Mouse (Mus musculus): ENCODE data around the gene Ttll11. TPM values are rescaled to one million over a fixed set of nuclear protein-coding genes. Genes with fewer than 3 reads are reported as not detected.

Gene Ttll11
- total RNA-seq, 1 experiment: 0.31 TPM

- no peaks in the 10 kb centered on the region; a peak in 1 of 4 replicates for H3K4me1 ChIP-seq (ENCODE audit: control insufficient read depth in 2 of 2, insufficient read depth in 2 of 2, low read length in 2 of 2, poor library complexity in 1 of 2)
- no peak overlapping the region for H3K27ac ChIP-seq (ENCODE audit: insufficient read depth, low read depth, low read length, poor library complexity, severe bottlenecking)
- in situ Hi-C loops (cut with MboI; ENCODE audit: low sequenced_read_pairs in 2 of 2, unreplicated experiment in 2 of 2): no loop called here
- H3K36me3 ChIP-seq (ENCODE audit: control insufficient read depth, insufficient read depth, low read length, poor library complexity, severe bottlenecking): no peaks in the 10 kb centered on the region
- no peaks in the 10 kb centered on the region for H3K9me3 ChIP-seq (ENCODE audit: control insufficient read depth, insufficient read depth, low read depth, low read length)
- H3K4me3 ChIP-seq (ENCODE audit: insufficient read depth in 1 of 2, low read depth in 1 of 2, low read length in 2 of 2, poor library complexity in 1 of 2, severe bottlenecking in 1 of 2): no peak overlapping the region
- no peak overlapping the region for H3K9ac ChIP-seq (ENCODE audit: insufficient read depth, low read depth, low read length, poor library complexity, severe bottlenecking)
- DNase-seq (ENCODE audit: low read depth, low spot score): no peak
- TF ChIP-seq ZNF384 (IDR thresholded peaks at IDR 0.05; ENCODE audit: low read depth, low read length) (no peak), CHD2 (IDR thresholded peaks at IDR 0.05; ENCODE audit: low read depth, low read length) (no peak), MAFK (IDR thresholded peaks at IDR 0.05; ENCODE audit: insufficient read depth, low read depth, low read length) (no peak), HCFC1 (IDR thresholded peaks at IDR 0.05; ENCODE audit: borderline replicate concordance, insufficient read depth, low read length) (no peak), ZC3H11A (IDR thresholded peaks at IDR 0.05; ENCODE audit: borderline replicate concordance, low read depth, low read length) (no peak)
These were observed 118.5 kb downstream of the Ttll11 start for GRCm38 (mm10) chr2:35861185-35861584.

- H3K4me3 ChIP-seq (ENCODE audit: insufficient read depth in 1 of 2, low read depth in 1 of 2, low read length in 2 of 2, poor library complexity in 1 of 2, severe bottlenecking in 1 of 2): no peak overlapping the region
- TF ChIP-seq ZNF384 (IDR thresholded peaks at IDR 0.05; ENCODE audit: low read depth, low read length) (no peak), MAFK (IDR thresholded peaks at IDR 0.05; ENCODE audit: insufficient read depth, low read depth, low read length) (no peak), HCFC1 (IDR thresholded peaks at IDR 0.05; ENCODE audit: borderline replicate concordance, insufficient read depth, low read length) (no peak), ZC3H11A (IDR thresholded peaks at IDR 0.05; ENCODE audit: borderline replicate concordance, low read depth, low read length) (no peak), CHD2 (IDR thresholded peaks at IDR 0.05; ENCODE audit: low read depth, low read length) (no peak)
- H3K9me3 ChIP-seq (ENCODE audit: control insufficient read depth, insufficient read depth, low read depth, low read length): no peaks in the 10 kb centered on the region
- H3K36me3 ChIP-seq (ENCODE audit: control insufficient read depth, insufficient read depth, low read length, poor library complexity, severe bottlenecking): no peaks in the 10 kb centered on the region
- in situ Hi-C loops (cut with MboI; ENCODE audit: low sequenced_read_pairs in 2 of 2, unreplicated experiment in 2 of 2): no loop called here
- H3K4me1 ChIP-seq (ENCODE audit: control insufficient read depth in 2 of 2, insufficient read depth in 2 of 2, low read length in 2 of 2, poor library complexity in 1 of 2): no peaks in the 10 kb centered on the region; a peak in 1 of 4 replicates
- no peak overlapping the region for H3K9ac ChIP-seq (ENCODE audit: insufficient read depth, low read depth, low read length, poor library complexity, severe bottlenecking)
- no peak overlapping the region for H3K27ac ChIP-seq (ENCODE audit: insufficient read depth, low read depth, low read length, poor library complexity, severe bottlenecking)
- no peak for DNase-seq (ENCODE audit: low read depth, low spot score)
These were observed 119.3 kb downstream of the Ttll11 start for GRCm38 (mm10) chr2:35860394-35860744.

GRCm38 (mm10) chr2:35859708-35860393 is 119.9 kb downstream of the Ttll11 start:
- no peak overlapping the region for H3K4me3 ChIP-seq (ENCODE audit: insufficient read depth in 1 of 2, low read depth in 1 of 2, low read length in 2 of 2, poor library complexity in 1 of 2, severe bottlenecking in 1 of 2)
- TF ChIP-seq ZC3H11A (IDR thresholded peaks at IDR 0.05; ENCODE audit: borderline replicate concordance, low read depth, low read length): no peak
- TF ChIP-seq HCFC1 (IDR thresholded peaks at IDR 0.05; ENCODE audit: borderline replicate concordance, insufficient read depth, low read length): no peak
- no peak for TF ChIP-seq CHD2 (IDR thresholded peaks at IDR 0.05; ENCODE audit: low read depth, low read length)
- no peak for TF ChIP-seq MAFK (IDR thresholded peaks at IDR 0.05; ENCODE audit: insufficient read depth, low read depth, low read length)
- no peak for TF ChIP-seq ZNF384 (IDR thresholded peaks at IDR 0.05; ENCODE audit: low read depth, low read length)
- no peaks in the 10 kb centered on the region; a peak in 1 of 4 replicates for H3K4me1 ChIP-seq (ENCODE audit: control insufficient read depth in 2 of 2, insufficient read depth in 2 of 2, low read length in 2 of 2, poor library complexity in 1 of 2)
- no peak overlapping the region for H3K9ac ChIP-seq (ENCODE audit: insufficient read depth, low read depth, low read length, poor library complexity, severe bottlenecking)
- in situ Hi-C loops (cut with MboI; ENCODE audit: low sequenced_read_pairs in 2 of 2, unreplicated experiment in 2 of 2): no loop called here
- H3K36me3 ChIP-seq (ENCODE audit: control insufficient read depth, insufficient read depth, low read length, poor library complexity, severe bottlenecking): no peaks in the 10 kb centered on the region
- H3K9me3 ChIP-seq (ENCODE audit: control insufficient read depth, insufficient read depth, low read depth, low read length): no peaks in the 10 kb centered on the region
- H3K27ac ChIP-seq (ENCODE audit: insufficient read depth, low read depth, low read length, poor library complexity, severe bottlenecking): no peak overlapping the region
- no peak for DNase-seq (ENCODE audit: low read depth, low spot score)

- Histone ChIP-seq H3K9ac (ENCODE audit: insufficient read depth, low read depth, low read length, poor library complexity, severe bottlenecking) (no peak overlapping the region), H3K4me1 (ENCODE audit: control insufficient read depth in 2 of 2, insufficient read depth in 2 of 2, low read length in 2 of 2, poor library complexity in 1 of 2) (no peaks in the 10 kb centered on the region), H3K9me3 (ENCODE audit: control insufficient read depth, insufficient read depth, low read depth, low read length) (no peaks in the 10 kb centered on the region), H3K36me3 (ENCODE audit: control insufficient read depth, insufficient read depth, low read length, poor library complexity, severe bottlenecking) (no peaks in the 10 kb centered on the region), H3K4me3 (ENCODE audit: insufficient read depth in 1 of 2, low read depth in 1 of 2, low read length in 2 of 2, poor library complexity in 1 of 2, severe bottlenecking in 1 of 2) (no peak overlapping the region), H3K27ac (ENCODE audit: insufficient read depth, low read depth, low read length, poor library complexity, severe bottlenecking) (no peak overlapping the region)
- no peak for DNase-seq (ENCODE audit: low read depth, low spot score)
- in situ Hi-C loops (cut with MboI; ENCODE audit: low sequenced_read_pairs in 2 of 2, unreplicated experiment in 2 of 2): no loop called here
- no peak for TF ChIP-seq CHD2 (IDR thresholded peaks at IDR 0.05; ENCODE audit: low read depth, low read length)
- no peak for TF ChIP-seq ZC3H11A (IDR thresholded peaks at IDR 0.05; ENCODE audit: borderline replicate concordance, low read depth, low read length)
- TF ChIP-seq HCFC1 (IDR thresholded peaks at IDR 0.05; ENCODE audit: borderline replicate concordance, insufficient read depth, low read length): no peak
- no peak for TF ChIP-seq ZNF384 (IDR thresholded peaks at IDR 0.05; ENCODE audit: low read depth, low read length)
- TF ChIP-seq MAFK (IDR thresholded peaks at IDR 0.05; ENCODE audit: insufficient read depth, low read depth, low read length): no peak
These were observed 121.4 kb downstream of the Ttll11 start for GRCm38 (mm10) chr2:35858281-35858680.
